Mouse (Mus musculus) heart, adult 2 months (tissue): Measurements from ENCODE around the gene E130116L18Rik.

Source experiments
- CTCF ChIP-seq: fragments of 200-600 bp; IDR thresholded peaks from 2 replicates; pipeline ENCODE4 v1.8.1; 2022; ENCODE audit warnings: antibody characterized with exemption, mild to moderate bottlenecking, moderate library complexity
- EP300 ChIP-seq: fragments of 200-500 bp; IDR thresholded peaks from 2 replicates; pipeline ENCODE4 v1.6.1; 2011; ENCODE audit warnings: low read depth, low read length, control low read depth; ENCODE audit not compliant: insufficient read depth
- POLR2A ChIP-seq: fragments of 200-500 bp; IDR thresholded peaks from 2 replicates; pipeline ENCODE4 v1.6.1; 2011; ENCODE audit warnings: mild to moderate bottlenecking, low read depth, low read length, control low read depth; ENCODE audit not compliant: insufficient read depth

DNA sequence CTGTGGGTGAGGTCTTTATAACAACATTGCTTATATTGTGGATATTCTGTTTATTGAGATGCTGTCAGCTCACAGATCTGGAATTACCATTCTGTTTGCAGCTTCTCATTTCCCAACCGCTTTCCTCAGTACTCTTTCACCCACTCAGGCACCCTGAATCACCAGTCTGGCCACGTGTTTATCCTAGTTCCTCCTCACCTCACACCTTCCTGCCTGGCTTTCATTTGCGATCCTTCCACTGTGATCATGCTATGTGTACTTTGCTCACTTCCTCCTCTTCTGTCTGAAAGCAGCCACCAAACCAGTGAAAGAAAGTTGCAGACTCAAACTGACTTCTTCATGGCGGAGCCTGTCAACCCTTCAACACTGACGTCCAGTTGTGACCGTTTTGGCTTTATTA is 20.1 kb upstream of the E130116L18Rik start:
- TF ChIP-seq CTCF (no peak), POLR2A (no peak), EP300 (no peak)
